Mouse (Mus musculus): Measurements from ENCODE around the gene Ankrd54.
"Not testable (repeated sequence)": the region's sequence is repeated elsewhere in the genome, so short reads cannot be mapped to it uniquely, and the experiment has no call there.

Ankrd54 gene

DNA sequence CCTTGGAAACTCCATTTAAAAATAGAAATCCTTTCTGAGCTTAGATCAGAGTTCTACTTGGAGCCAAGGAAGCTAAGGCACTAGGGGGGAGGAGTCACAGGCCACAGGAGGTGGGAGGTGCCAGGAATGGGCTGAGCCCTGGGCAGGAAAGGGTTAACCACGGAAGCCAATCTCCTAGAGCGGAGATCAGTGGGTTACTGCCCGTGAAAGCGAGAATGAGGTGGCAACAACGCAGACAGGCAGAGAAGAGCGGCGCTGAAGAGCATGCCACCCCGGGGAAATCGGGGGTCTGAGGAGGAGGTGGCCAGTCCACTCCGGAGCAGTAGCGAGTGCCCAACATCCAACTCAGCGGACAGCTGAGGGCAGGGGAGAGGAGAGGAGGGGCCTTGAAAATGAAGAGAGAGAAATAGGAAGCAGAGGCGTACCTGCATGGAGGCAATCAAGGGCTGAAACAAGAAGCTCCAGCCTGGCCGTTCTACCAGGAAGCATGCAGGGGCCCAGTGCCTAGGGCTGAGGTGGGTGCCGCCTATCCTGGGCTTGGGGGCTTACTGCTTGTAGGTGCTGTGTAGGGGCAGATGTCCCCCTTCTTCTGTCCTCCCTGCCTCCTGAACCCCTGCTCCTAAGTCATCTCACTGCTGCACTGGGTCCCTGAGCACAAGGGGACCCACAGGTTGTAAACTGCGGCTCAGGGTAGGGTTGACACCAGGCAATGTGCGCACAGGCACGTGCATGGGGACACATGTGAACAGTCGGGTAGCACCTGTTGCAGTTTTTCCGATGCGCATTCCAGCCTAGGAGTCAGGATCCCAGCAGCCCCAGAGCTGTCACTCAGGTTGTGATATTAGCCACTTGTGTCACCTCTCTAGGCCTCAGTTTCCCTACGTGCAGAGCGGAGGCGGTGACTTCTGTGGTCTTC lies 21.9 kb downstream of the Ankrd54 start:
- no peak for DNase-seq

DNA sequence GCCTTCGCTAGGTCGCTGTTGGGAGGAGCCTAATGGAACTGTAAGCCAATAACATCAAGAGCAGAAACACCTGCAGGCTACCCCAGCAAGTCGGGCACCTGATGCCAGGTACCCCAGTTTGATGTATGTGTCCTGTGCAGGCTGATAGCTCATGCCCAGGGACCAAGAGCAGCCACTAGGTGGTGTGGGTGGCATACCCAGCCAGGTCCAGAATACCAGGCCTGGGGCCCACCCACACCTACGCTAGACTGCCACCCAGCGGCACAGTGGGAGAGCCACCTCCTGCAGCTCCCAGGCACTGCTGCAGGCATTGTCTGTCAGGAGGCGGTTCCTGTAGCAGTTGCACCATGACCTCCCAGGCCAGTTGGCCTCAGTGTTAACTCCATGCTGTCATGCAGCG lies 23.8 kb downstream of the Ankrd54 start:
- peak; percentile 66 for DNase-seq

DNA sequence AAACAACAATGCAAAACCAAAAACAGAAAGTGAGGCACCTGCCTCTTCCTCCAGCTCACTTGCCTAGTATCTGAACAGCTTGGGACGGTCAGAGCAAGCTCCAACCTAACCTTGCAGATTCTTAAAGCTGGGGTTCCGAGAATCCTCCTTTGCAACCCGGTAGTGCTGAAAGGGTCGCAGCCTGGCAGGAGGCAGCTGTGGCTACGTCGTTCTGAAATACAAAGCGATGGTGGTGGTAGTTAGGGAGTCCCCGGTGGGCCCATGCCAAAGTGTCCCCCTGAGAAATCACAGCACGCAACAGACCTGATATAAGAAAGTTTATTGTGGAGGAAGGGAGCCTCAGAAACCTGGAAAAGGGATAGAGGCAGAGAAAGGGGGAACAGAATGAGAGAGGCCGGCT lies 24.4 kb downstream of the Ankrd54 start:
- DNase-seq = no peak

DNA sequence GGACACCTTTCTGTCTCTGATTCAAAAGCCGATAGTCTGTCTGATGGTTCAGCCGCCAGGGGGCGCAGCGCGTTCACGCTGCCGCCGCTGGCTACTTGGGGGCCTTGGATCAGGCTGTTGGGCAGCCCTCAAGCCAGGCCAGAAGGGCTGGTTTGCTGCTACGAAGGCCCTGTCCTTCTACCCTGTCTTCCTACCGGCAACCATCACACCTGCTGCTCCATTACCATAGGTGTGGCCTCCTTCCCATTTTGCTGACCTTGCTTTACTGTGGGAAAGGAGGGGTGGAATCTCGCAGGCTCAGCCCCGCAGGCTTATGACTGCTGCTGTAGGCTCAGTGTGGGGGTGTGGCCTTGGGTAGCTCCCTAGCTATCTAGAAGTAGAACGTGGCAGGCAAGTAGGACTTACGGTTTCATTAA lies 24.8 kb downstream of the Ankrd54 start:
- DNase-seq = peak; percentile 68

DNA sequence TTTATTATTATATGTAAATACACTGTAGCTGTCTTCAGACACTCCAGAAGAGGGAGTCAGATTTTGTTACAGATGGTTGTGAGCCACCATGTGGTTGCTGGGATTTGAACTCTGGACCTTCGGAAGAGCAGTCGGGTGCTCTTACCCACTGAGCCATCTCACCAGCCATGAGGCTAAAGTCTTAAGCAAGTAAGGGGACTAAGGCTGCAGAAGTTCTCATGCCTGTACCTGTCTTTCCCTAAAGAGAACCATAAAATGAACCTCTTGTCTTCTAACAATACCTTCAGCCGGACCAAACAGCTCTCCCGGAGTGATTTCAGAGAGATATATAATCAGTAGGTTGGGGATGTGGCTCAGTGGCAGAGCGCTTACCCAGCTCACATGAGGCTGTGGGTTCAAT lies 30.8 kb downstream of the Ankrd54 start:
- not testable (repeated sequence) for DNase-seq

DNA sequence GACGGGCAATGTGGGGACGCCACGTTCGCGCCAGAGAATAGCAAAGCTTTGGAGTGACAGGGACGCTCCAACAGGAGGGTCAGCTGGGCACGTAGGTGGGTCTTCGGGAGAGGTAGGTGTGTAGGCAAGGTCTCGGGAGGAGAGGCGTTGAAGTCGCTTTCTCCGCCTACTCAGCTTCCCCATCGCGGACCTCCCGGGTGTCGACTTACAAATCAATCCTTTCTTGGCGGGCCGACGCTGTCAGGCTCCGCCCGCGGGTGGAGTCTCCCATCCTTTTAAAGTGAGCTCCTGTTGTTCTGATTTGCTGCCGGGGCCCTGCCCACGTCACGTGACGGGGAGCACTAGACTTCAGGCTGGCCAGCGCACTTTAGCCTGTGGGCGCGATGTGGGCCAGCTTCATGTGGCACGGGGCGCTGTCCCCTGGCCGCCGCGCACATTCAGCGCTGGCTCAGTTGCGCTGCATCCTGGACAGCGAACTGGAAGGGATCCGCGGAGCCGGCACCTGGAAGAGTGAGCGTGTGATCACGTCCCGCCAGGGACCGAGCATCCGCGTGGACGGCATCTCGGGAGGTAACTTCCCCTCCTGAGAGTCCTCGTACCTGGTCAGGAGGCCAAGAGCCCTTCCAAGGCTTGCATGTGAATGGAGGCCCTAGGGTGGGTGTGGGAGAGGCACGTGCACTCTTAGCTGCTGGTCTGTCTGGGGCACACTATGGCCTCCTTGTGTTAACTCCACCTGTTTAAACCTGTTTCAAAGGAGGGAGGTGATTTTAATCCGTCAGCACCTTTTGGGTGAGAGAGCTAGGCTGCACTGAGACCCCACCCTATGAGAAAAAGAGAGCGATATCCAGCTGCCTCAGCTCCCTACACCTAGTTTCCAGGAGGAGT lies 31.9 kb downstream of the Ankrd54 start:
- DNase-seq = peak; percentile 92

DNA sequence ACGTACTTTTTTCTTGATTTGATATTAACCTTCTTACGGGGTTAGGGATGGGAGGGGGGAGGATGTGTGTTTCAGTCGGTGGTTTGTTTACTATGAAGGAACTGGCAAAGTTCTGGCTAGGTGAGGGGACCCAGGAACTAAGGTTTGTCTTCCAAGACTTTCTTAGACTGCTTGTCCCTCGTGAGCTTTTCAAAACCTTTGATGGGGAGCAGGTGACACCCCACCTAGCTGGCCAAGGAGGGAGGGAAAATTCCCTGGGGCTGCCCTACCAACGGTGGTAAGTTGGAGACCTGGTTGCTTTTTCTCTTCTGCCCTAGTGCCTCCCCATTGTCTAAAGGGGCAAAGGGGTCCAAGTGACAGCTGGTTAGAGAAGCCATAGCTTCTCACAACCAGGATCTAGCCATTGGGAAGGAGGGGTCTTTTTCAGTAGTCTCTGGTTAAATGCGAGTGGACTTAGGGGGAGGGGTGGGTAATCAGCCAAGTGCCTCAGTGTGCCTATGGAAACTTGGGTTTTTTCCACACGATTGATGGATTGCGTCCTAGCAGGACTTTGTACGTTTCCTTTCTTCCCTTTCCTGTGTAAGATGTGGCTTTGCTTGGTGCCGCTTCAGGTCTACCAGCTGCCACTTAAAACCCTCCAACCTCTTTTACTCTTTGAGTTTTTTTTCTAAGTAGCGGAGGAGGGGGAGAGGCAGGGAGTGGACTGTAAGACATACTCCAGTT lies 33.0 kb downstream of the Ankrd54 start:
- DNase-seq = peak; percentile 48

DNA sequence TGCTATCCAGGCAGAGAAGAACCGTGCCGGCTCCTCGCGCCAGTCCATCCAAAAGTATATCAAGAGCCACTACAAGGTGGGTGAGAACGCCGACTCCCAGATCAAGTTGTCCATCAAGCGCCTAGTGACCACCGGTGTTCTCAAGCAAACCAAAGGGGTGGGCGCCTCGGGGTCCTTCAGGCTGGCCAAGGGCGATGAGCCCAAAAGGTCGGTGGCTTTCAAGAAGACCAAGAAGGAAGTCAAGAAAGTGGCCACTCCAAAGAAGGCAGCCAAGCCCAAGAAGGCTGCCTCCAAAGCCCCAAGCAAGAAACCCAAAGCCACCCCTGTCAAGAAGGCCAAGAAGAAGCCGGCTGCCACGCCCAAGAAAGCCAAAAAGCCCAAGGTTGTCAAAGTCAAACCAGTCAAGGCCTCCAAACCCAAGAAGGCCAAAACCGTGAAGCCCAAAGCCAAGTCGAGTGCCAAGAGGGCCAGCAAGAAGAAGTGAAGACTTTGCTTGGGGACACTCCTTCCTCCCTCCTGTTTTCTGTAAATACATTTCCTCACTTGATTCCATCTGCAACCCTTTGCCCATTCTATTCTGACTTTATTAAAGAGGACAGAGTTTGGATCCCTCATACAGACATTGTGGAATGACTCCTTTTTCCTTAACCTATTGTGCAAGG lies 33.7 kb downstream of the Ankrd54 start:
- peak; percentile 63 for DNase-seq

DNA sequence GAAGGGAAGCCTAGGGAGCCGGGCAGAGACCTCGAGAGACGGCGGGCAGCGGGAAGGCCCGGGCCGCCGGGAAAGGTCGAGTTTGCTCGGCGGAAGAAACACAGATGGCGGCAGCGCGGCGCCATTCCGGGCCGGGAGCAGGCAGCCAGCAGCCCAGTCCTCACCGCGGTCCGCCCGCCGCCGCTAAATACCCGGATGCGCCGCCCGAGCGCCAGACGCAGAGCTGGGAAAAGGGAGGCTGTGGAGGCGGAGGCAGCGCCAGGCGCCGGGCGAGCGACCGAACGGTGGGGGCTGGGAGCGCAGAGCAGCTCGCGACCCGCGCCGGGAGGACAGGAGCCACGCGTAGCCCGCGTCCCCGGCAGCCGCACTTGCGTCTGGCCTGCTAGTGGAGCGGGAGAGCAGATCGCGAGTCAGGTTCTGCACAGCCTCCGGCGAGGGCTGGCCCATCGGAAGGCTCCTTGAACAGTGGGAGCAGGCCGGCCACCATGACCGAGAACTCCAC lies 34.4 kb downstream of the Ankrd54 start, which contains the start of gene H1f0:
Gene H1f0 (plus strand): TSS at position 214 of the 502 bp plus-strand sequence.
- DNase-seq = peak; percentile 95

DNA sequence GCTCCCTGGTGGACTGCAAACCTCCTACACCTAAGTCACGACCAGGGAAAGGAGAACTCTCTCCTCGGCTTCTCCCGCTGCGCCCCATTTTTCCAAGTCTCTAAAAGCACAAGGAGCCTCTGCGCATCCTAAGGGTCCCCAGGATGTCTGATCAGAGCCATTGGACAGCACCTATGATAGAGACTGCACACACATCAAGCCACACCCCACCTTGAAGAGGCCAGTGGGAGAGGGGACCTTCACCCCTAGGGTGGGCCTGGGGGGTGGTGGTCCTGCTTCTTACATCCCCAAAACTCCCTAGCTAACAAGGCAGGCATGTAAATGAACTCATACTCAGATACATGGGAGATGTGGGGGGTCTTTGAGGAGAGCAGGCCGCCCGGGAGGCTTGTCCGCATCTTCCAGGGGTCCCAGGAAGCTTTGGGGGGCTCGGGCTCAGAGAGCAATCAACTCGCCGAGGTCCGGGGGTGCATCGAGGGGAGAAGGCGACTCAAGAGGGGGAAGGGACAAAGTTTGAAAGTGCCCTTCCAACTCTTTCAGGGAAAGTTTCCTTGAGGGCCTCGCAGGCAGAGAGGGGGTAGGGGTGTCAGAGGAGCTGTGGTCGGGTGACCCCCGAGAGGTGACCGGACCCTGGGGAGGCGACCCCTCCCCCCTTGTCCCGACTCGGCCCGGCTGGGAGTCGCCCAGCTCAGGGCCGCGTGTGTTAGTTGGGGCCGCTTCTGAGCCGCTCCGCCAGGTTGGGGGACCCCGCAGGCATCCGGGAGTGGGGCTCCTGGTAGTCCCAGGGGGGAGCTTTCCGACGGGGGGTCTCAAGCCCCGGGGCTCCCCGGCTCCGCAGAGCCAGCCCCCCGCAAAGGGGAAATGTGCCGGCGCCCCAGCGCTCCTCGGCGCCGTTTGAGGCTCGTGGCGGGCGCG lies 35.1 kb downstream of the Ankrd54 start:
- DNase-seq = peak; percentile 76

DNA sequence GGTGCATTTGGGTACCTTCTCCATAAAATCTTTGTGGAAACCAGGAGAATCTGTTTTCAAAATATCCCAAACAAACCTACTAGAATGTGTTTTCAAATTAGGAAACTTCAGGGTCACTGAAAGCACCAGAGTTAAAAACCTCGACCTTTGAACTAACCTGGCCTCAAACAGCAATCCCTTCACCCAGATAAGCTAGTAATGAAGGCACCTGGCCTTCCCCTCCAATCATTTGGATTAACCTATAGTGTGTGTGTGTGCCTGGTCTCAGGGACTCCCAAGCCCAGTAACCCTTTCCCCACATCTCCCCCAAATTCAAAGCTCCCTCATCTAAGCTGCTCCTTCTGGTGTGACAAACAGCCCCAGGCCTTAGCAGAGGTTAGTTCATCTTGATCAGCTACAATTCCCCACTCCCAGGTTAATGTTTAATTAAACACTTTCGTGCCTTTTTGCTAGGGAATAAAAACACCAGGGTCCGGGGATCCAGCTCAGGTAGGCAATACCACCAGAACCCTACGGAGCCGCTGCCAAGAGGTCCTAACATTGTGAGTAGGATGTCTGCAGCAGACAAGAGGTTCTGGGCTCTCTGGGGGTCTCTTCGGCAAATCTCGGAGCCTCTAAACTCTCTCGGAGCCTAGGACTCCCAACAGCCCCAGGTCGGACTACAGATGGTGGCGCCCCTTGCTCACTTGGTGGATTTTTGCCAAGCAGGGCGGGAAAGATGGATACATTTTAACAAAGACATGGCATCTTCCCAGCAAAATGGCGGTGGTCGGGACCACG lies 36.0 kb downstream of the Ankrd54 start:
- DNase-seq = peak; percentile 68

DNA sequence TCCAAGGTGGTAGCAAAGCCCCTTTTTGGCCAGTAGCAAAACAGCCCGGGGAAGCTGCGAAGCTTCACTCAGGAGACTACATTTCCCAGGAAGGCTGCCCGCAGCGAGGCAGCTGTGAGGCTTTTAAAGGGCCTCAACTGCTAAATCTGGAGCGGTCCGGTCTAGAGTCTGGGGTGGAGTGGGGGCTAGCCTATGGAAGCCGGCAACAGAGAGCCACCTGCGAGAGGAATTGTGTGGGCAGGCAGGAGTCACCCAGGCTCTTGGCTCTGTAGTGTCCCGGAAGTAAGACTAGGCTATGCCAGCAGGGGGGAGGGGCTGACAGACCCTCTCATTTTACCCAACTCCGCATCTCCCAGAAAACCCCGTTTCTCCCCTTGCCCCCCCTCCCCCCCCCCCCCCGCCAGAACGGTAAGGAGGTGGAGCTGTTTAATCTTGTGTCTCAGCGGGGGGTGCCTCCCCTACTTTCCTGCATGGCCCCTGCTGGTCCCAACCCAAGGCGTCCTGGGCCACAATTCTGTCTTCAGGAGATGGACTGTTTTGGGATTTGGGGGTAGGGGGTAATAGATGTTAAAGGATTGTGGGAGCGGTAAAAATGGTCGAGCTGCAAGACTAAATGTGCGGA lies 36.9 kb downstream of the Ankrd54 start:
- no peak for DNase-seq

DNA sequence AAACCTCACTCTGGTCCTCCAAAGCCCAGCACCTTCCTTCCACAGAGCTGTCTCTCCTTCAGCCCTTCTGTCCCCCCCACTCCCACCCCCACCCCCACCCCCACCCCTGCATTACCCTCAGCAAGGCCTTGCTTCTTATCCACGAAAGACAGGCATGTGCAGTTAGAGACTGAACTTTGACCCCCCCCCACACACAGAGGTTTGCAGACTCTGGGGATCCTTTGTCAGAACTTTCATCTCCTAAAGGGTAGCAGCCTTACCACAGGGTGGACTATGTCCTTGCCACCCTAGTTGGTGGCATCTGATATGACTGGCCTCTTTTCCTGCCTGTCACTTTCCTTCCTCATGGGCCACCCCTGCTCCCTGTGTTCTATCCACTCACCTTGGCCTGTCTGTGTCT lies 39.3 kb downstream of the Ankrd54 start:
- no peak for DNase-seq

DNA sequence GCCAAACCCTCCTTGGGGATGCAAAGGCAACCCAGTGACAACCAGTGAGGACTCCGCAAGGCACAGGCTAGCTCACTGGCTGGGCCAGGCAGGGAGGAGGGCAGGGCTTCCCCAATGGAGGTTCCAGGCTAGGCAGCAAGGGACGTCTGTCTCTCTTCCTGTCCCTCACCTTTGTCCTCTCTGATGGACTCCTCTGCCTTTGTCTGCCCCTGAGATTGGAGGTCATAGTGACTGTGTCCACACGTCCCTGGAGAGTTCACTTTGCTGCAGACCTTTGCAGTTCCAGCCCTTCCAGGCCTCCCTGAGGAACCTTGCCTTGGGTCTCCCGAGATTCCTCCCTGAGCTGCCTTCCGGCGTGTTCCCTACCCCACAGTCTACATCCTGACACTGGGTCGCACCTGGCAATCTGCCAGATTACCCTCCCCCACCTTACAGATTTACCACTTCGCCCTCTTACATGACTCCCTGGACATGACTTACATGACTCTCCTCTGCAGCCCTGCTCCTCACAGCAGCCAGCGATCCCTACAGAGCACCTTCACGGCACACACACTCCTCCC lies 39.9 kb downstream of the Ankrd54 start:
- peak; percentile 34 for DNase-seq

DNA sequence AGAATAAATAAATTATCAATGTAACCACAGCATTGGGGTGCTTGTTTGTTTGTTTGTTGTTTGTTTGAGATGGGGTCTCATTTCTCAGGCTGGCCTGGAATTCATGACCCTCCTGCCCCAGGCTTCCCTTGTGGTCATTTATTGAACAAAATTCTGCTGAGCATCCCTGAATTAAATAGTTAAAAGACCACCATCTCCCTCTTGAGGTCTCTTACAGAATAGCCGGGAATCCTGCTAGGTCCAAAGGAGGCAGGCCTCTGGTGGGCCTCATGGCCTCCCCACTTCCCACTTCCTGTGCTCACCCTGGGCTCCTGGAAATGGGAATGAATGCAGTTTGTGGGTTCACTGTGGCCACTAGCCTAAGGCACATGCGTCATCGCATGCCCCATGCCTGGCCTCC lies 43.8 kb downstream of the Ankrd54 start:
- DNase-seq = no peak

DNA sequence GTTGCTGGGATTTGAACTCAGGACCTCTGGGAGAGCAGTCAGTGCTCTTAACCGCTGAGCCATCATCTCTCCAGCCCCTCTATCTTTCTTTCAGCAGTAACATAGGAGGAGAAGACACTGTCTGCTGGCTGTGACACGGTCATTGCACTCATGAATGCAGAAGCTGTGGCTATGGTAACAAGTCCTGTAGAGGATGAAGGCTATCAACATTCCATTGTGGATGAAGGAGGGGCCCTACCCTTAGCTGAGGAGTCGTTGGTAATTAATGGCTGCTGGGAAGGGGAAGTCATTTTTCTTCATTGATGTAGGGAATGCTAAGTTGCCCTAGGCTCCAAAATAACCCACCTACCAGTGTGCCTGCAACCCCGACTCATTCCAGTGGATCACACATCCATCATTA lies 44.5 kb downstream of the Ankrd54 start:
- no peak for DNase-seq

DNA sequence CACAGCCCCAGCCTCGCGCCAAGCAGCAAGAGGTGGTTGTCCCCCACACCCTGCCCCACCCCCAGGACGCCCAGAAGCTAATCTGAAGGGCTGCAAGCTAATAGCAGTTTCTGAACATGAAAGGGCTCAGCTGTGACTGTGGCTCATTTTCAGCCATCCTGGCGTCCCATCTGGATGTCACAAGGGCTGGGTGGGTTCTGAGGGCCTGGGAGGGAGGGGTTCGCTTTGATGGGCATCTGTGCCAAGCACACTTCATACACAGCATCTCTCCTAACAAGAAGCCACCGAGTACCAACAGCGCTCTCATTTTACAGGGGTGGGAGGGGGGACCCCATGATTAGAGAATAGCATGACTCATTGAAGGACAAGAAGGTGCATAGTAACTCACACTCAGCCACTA lies 49.3 kb downstream of the Ankrd54 start:
- no peak for DNase-seq

DNA sequence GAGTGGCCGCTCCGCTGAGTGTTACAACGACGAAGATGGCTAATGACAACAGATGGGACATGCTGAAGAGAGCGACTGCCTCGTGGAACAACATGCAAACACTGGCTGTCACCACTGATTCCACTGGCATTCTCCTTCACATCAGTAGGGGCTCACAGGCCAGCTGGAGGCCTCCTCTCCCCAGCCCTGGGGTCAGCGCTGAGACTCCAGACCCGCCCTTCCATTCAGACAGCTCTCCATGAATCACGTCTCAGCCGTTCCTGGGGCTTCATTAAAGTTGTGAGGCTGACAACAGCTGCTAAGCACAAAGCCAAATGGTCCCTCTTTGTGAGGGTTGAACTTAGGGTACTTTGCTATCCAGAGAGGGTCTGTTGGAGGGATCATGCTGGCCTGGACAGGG lies 51.1 kb downstream of the Ankrd54 start:
- DNase-seq = no peak

DNA sequence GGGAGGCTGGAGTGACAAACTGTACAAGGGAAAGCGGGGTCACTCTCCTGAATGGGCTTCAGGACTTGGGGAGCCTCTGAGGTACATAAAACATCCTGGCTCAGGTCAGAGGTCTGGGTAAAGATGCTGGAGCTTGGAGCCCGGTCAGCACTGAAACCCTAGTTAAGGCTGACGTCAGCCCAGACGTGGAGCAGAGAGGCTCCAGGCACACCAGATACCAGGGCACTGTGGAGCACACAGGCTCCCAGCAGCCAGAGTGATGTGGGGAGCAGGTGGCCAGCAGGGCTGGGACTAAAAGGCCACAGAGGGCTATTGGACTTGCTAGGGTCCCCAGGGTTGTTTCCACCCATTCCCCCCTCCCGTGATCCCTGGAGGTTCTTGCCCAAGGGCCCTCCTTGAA lies 53.0 kb downstream of the Ankrd54 start:
- DNase-seq = no peak
